Mouse (Mus musculus): ENCODE measurements at regions not wholly inside any gene's neighbourhood (a gene's known extent, or its start where the extent isn't known, plus 50 kb on each side); places are given as distances from the start of the nearest gene placed in this dataset.
"Not testable (repeated sequence)": the region's sequence is repeated elsewhere in the genome, so short reads cannot be mapped to it uniquely, and the experiment has no call there.

- peak; percentile 67 to 82 for DNase-seq
- intact Hi-C loops (cut with DNase I), result loop anchor here (1.0 kb wide), 2 partner anchors 457 to 546 kb away; no protein-coding TSS in a partner anchor
These were observed 293.1 kb upstream of the Slc7a14 start for GRCm38 (mm10) chr3:31603237-31603636.

GRCm38 (mm10) chr3:31596581-31596980, 286.4 kb upstream of the Slc7a14 start:
- DNase-seq; intact Hi-C loops (cut with DNase I): not testable (repeated sequence)

GRCm38 (mm10) chr3:31585971-31586370, 275.8 kb upstream of the Slc7a14 start:
- DNase-seq, result peak; percentile 5 to 9
- intact Hi-C loops (cut with DNase I), result no loop called here

GRCm38 (mm10) chr3:31573849-31574248, 263.7 kb upstream of the Slc7a14 start:
- intact Hi-C loops (cut with DNase I), result no loop called here
- no peak for DNase-seq

All from heart, postnatal 10 days (tissue).